Mouse (Mus musculus) G1E (cell line): ENCODE measurements around the gene Trmu.
A peak's percentile ranks its signal among the peaks of the same experiment; 100 is the strongest.

Experiments used
- CTCF ChIP-seq: IDR thresholded peaks from 2 replicates; pipeline ENCODE4 v1.5.1; 2012; ENCODE audit warnings: low read depth, low read length, inconsistent platforms, mixed read lengths
- GATA1 ChIP-seq: IDR thresholded peaks from 2 replicates; pipeline ENCODE4 v1.6.1; 2012; ENCODE audit warnings: borderline replicate concordance, low read length, inconsistent platforms, mixed read lengths
- GATA2 ChIP-seq: IDR thresholded peaks from 2 replicates; pipeline ENCODE4 v1.6.1; 2012; ENCODE audit warnings: low read depth, low read length, inconsistent platforms, borderline replicate concordance
- POLR2AphosphoS5 ChIP-seq: IDR thresholded peaks from 2 replicates; pipeline ENCODE4 v1.6.1; 2012; ENCODE audit warnings: low read depth, low read length, inconsistent platforms; ENCODE audit not compliant: insufficient replicate concordance
- TAL1 ChIP-seq: conservative IDR thresholded peaks from 2 replicates; pipeline ENCODE4 v1.6.1; 2012; ENCODE audit warnings: low read depth, low read length, inconsistent platforms, mixed read lengths

GRCm38 (mm10) chr15:85909492-85909829 is 30.3 kb downstream of the Trmu start:
- no peak for TF ChIP-seq CTCF
- TF ChIP-seq GATA1, result no peak
- peak; percentile 3; the same call in 1 of the 2 replicates for TF ChIP-seq TAL1
- no peak for TF ChIP-seq POLR2AphosphoS5
- TF ChIP-seq GATA2, result no peak
